Mouse (Mus musculus) B cell, adult 62 days (primary cell): ENCODE data around the gene Vmn2r108. TPM values are rescaled to one million over a fixed set of nuclear protein-coding genes. Genes with fewer than 3 reads are reported as not detected.

ENCODE experiments used
- total RNA-seq: library from RNA; stranded (reverse); gene quantifications from 4 replicates; pipeline ENCODE4 v1.2.4, GENCODE M21; 2023

Gene Vmn2r108
- 0.09 TPM in 2 of 4 replicates, not detected in the others for total RNA-seq

GRCm38 (mm10) chr17:20481231-20481630 lies at the start of gene Vmn2r108:
Gene Vmn2r108, minus strand, starts transcription at chr17:20481331.

GRCm38 (mm10) chr17:20497858-20498257 lies 16.7 kb upstream of the Vmn2r108 start, which contains the start of gene Vmn1r225:
Gene Vmn1r225, plus strand, starts transcription at chr17:20498158.

GRCm38 (mm10) chr17:20413846-20414245 lies 67.3 kb downstream of the Vmn2r108 start, which contains the start of gene Vmn1r224:
Gene Vmn1r224, plus strand, starts transcription at chr17:20414146.

Other genes starting within 250 kb of the Vmn2r108 start
- gene Vmn2r105, start 246.3 kb downstream of the Vmn2r108 start, total RNA-seq: not detected in 4 replicates
- not detected in 4 replicates for gene Vmn2r106, start 195.8 kb downstream of the Vmn2r108 start, total RNA-seq
- gene Vmn2r107, start 136.1 kb downstream of the Vmn2r108 start, total RNA-seq: not detected in 4 replicates
- not detected in 4 replicates for gene Vmn1r224, start 67.2 kb downstream of the Vmn2r108 start, total RNA-seq
- not detected in 4 replicates for gene Vmn1r225, start 16.8 kb upstream of the Vmn2r108 start, total RNA-seq
- gene Vmn2r109, start 83.4 kb upstream of the Vmn2r108 start, total RNA-seq: not detected in 4 replicates
- not detected in 4 replicates for gene Vmn2r110, start 115.1 kb upstream of the Vmn2r108 start, total RNA-seq
- gene Fpr-rs3, start 143.5 kb upstream of the Vmn2r108 start, total RNA-seq: not detected in 4 replicates
- gene Vmn1r226, start 201.5 kb upstream of the Vmn2r108 start, total RNA-seq: not detected in 4 replicates
- not detected in 4 replicates for gene Vmn1r227, start 248.5 kb upstream of the Vmn2r108 start, total RNA-seq